Mouse (Mus musculus) forebrain, postnatal 0 days (tissue): ENCODE measurements around the gene Cdk18. TPM values are rescaled to one million over a fixed set of nuclear protein-coding genes. Genes with fewer than 3 reads are reported as not detected.

Experiments used
- ATAC-seq: fragments of 200-750 bp; cut with Nextera tagmentation; 2 replicates; pipeline ENCODE4 v1.8.0; 2017; ENCODE audit warnings: mild to moderate bottlenecking, moderate library complexity
- DNase-seq: peaks from one replicate; pipeline ENCODE4 v3.0.0-alpha.2; 2015
- H3K27ac ChIP-seq: fragments of 300-500 bp; sonication (generic); 2 replicates; pipeline ENCODE4 v1.5.1; 2014; ENCODE audit warnings: low read depth, mild to moderate bottlenecking, antibody characterized with exemption, low read length, moderate library complexity, mixed read lengths
- H3K27me3 ChIP-seq: fragments of 300-500 bp; sonication (generic); 2 replicates; pipeline ENCODE4 v1.6.1; 2014; ENCODE audit warnings: mild to moderate bottlenecking, low read length, mixed read lengths; ENCODE audit not compliant: insufficient read depth
- H3K36me3 ChIP-seq: fragments of 300-500 bp; sonication (generic); 2 replicates; pipeline ENCODE4 v1.6.1; 2014; ENCODE audit warnings: mild to moderate bottlenecking, moderate library complexity; ENCODE audit not compliant: insufficient read depth
- H3K4me1 ChIP-seq: fragments of 300-500 bp; sonication (generic); 2 replicates; pipeline ENCODE4 v1.6.1; 2014; ENCODE audit warnings: antibody characterized with exemption; ENCODE audit not compliant: insufficient read depth
- H3K4me2 ChIP-seq: fragments of 300-500 bp; sonication (generic); 2 replicates; pipeline ENCODE4 v1.6.1; 2014; ENCODE audit warnings: low read depth, mild to moderate bottlenecking, moderate library complexity
- H3K4me3 ChIP-seq: fragments of 300-500 bp; sonication (generic); 2 replicates; pipeline ENCODE4 v1.5.1; 2014; ENCODE audit warnings: low read depth, low read length, mixed read lengths
- H3K9ac ChIP-seq: fragments of 300-500 bp; sonication (generic); 2 replicates; pipeline ENCODE4 v1.6.1; 2014; ENCODE audit warnings: mild to moderate bottlenecking
- H3K9me3 ChIP-seq: fragments of 300-500 bp; sonication (generic); 2 replicates; pipeline ENCODE4 v1.6.1; 2016; ENCODE audit warnings: low read length
- CTCF ChIP-seq: sonication (generic); IDR thresholded peaks from 2 replicates; pipeline ENCODE4 v1.5.1; 2016; ENCODE audit warnings: antibody characterized with exemption, control low read depth, low read depth
- WGBS: fragments of 180-500 bp; shearing (Covaris S2); extraction: QIAGEN DNeasy Blood & Tissue Kit; methylation state at CpG from one replicate; pipeline ENCODE4 v1.1.7; 2014; 5-methylcytosine and 5-hydroxymethylcytosine counted together
- polyA plus RNA-seq: library from polyadenylated mRNA; unstranded; fragments of >200 nt; fragmentation: Nextera tagmentation; extraction: Ambion mirVana; gene quantifications from 2 replicates; pipeline ENCODE4 v1.2.1, GENCODE M21; 2015
- total RNA-seq: library from RNA; depleted of rRNA; stranded (reverse); fragments of >200 nt; gene quantifications from 2 replicates; pipeline ENCODE4 v1.2.3, GENCODE M21; 2014

Cdk18 gene
- total and polyA plus RNA-seq, 2 experiments from 2014 or later: 1.2 to 2.6 TPM

DNA sequence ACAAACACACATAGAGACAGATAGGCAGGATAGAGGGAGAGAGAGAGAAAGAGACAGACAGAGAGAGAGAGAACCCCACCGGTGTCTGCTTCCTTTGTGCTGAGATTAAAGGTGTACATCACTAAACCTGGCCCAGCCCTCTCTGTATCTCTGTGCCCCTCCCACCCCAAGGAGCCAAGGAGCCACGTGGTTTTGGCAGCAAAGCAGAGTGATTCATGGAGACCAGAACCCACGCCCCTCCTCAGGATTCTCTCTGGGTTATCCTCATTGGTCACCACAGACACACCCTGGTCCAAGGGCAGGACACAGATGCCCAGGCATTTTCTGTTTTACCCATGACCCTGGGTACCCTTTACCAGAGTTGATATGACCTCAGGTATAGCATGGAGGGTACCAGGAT is 26.4 kb downstream of the Cdk18 start:
- Histone ChIP-seq H3K4me3 (no peak overlapping the region), H3K27me3 (no peaks in the 10 kb centered on the region), H3K9ac (no peak overlapping the region), H3K4me1 (no peaks in the 10 kb centered on the region), H3K27ac (no peak overlapping the region), H3K4me2 (no peak overlapping the region), H3K36me3 (no peaks in the 10 kb centered on the region), H3K9me3 (no peaks in the 10 kb centered on the region)
- WGBS: 55% methylated on average over 3 of the region's 3 CpGs
- ATAC-seq (no peak), DNase-seq (no peak)
- TF ChIP-seq CTCF: no peak

DNA sequence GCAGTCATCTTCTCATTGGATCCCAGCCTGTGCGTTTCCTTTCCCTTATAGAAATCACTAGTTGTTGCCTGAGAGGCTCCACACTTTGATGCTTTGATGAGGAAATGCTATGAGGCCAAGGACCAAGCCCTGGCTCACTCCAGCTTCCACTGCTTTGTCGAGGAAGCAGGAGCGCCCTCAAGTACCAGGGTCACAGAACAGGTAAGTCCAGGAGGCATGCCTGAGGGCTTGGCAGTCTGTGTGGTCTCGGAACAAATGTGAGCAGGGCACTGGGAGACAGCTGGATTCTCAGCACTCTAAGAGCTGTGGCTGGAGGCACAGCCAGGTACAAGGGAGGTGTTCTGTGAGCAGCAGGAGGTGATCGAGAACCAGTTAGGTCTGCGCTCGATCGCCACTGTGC is 27.1 kb downstream of the Cdk18 start:
- TF ChIP-seq CTCF: no peak
- H3K9ac ChIP-seq: no peak overlapping the region
- H3K27ac ChIP-seq: no peak overlapping the region
- no peak for ATAC-seq
- DNase-seq: no peak
- no peak overlapping the region for H3K4me2 ChIP-seq
- no peaks in the 10 kb centered on the region for H3K27me3 ChIP-seq
- no peaks in the 10 kb centered on the region for H3K9me3 ChIP-seq
- no peaks in the 10 kb centered on the region for H3K36me3 ChIP-seq
- 80% methylated on average over 8 of the region's 8 CpGs for WGBS
- no peaks in the 10 kb centered on the region for H3K4me1 ChIP-seq
- H3K4me3 ChIP-seq: no peak overlapping the region

DNA sequence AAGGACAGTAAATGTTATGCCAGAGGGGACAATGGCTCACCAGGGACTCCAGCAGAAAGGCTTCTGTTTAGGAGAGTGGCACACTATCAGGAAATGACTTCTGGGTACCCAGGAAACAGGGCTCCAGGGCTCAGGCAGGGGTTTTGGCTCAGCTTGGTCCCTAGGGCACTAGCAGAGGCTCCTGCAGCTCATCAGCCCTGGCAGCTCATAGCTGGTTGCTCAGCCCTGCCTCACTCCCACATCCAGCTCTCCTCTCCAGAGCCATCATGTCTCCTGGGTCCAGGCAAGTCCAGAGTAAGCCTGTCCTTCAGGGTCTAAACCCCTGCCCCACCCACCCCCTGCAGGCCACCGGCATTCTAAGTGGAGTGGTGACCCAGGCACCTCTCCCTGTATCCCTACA is 28.1 kb downstream of the Cdk18 start:
- Histone ChIP-seq H3K27me3 (no peaks in the 10 kb centered on the region), H3K36me3 (no peaks in the 10 kb centered on the region), H3K9me3 (no peaks in the 10 kb centered on the region), H3K9ac (no peak overlapping the region), H3K4me2 (no peak overlapping the region), H3K4me1 (no peaks in the 10 kb centered on the region), H3K27ac (no peak overlapping the region), H3K4me3 (no peak overlapping the region)
- no peak for TF ChIP-seq CTCF
- 44% methylated on average over 1 of the region's 1 CpGs for WGBS
- ATAC-seq (no peak), DNase-seq (no peak)

DNA sequence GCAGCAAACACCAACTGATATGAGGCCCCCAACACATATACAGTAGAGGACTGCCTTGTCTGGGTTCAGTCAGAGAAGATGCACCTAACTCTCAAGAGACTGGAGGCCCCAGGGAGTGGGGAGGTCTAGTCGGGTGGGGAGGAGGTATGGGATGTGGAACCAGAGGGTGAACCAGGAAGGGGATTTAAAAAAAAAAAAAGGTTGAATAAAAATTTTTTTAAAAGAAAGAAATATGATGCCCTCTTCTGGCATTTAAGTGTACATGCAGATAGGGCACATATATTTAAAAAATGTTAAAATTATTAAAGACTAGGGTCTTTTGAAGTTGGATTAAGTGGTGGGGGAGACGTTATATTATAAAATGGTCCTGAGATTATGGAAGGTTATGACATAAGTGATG is 30.1 kb downstream of the Cdk18 start:
- Histone ChIP-seq H3K4me2 (no peak overlapping the region), H3K27ac (no peak overlapping the region), H3K36me3 (no peaks in the 10 kb centered on the region), H3K27me3 (no peaks in the 10 kb centered on the region), H3K9me3 (no peaks in the 10 kb centered on the region), H3K4me3 (no peak overlapping the region), H3K4me1 (no peaks in the 10 kb centered on the region), H3K9ac (no peak overlapping the region)
- no peak for ATAC-seq
- TF ChIP-seq CTCF: no peak
- WGBS: 75% methylated on average over 2 of the region's 2 CpGs
- DNase-seq: no peak

DNA sequence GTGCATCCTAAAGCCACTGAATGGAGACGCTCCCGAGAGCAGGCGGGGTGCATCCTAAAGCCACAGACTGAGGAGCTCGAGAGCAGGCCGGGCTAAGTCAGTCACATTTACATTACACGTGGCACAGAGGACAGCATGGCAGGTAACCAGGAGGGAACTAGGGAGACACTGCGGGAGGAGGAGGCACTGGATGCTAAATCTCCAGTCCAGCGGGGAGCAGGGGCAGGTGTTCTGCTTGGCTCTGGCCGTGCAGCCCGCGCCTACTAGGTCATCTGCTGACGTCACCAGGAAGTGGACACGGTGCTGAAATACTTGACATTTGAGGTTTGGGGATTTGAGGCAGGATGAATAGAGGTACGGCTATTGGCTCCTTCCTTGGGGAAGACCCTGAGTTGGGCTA is 35.1 kb downstream of the Cdk18 start:
- Histone ChIP-seq H3K27ac (no peak overlapping the region), H3K27me3 (no peaks in the 10 kb centered on the region), H3K4me1 (no peaks in the 10 kb centered on the region), H3K9ac (no peak overlapping the region), H3K9me3 (no peaks in the 10 kb centered on the region), H3K4me3 (no peak overlapping the region), H3K36me3 (no peaks in the 10 kb centered on the region), H3K4me2 (no peak overlapping the region)
- no peak for TF ChIP-seq CTCF
- 63% methylated on average over 14 of the region's 14 CpGs for WGBS
- ATAC-seq (no peak), DNase-seq (no peak)

DNA sequence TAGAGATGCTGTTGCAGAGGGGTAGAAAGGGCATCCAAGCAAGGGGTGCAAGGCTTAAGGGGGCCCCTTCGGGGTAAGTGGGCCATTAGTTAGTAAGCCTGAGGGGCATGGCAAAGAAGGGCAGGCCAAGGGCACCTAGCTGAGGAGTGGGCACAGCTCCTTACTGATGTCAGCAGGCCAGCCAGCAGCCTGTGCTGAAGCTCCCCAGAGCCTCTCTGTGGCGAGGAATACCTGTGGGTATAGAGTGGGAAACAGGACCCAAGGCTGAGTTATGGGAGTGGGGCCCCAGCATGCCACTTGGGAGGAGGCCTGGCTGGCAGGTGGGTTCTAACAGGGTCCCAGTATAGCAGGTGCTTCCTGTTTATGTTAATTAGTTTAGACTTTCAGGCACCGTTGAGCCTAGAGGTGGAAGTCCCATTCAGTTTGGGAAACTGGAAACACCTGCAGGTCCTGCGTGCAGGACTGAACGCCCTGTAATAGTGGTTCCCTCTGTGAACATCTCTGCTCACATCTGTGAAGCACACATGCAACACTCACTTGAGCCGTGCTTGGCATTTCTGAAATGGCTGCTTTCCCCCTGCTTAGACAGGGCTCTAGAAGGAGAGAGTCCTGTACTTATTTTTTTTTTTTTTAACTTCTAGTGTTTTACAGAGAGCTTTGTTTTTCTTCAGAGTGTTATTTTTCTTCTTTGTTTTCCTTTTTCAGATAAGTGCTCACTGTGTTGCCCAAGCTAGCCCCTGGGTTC is 37.4 kb downstream of the Cdk18 start:
- H3K4me3 ChIP-seq: no peak overlapping the region
- no peaks in the 10 kb centered on the region for H3K4me1 ChIP-seq
- DNase-seq (no peak), ATAC-seq (no peak)
- H3K9ac ChIP-seq: no peak overlapping the region
- TF ChIP-seq CTCF: no peak
- no peaks in the 10 kb centered on the region for H3K27me3 ChIP-seq
- WGBS: 80% methylated on average over 6 of the region's 6 CpGs
- H3K27ac ChIP-seq: no peak overlapping the region
- H3K4me2 ChIP-seq: no peak overlapping the region
- no peaks in the 10 kb centered on the region for H3K36me3 ChIP-seq
- no peaks in the 10 kb centered on the region for H3K9me3 ChIP-seq

DNA sequence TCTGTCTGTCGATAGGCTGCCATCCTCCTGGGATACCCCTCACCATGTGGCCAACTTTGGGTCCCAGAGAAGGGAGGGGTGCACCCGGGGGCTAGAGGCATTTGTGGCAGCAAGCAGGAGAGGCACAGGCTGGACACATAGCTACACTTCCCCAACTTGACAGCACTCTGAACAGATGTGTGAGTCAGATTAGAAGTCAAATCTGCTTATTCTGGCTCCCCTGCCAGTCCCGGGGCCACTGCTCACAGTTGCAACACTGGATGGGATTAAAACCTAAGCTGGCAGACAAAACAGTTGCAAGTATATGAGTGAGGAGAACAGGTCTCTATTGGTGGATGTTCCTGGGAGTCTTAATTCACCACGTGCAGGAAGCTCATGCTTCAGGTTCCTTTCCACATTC is 39.7 kb downstream of the Cdk18 start:
- no peaks in the 10 kb centered on the region for H3K4me1 ChIP-seq
- H3K27me3 ChIP-seq: no peaks in the 10 kb centered on the region
- DNase-seq: no peak
- no peak overlapping the region for H3K9ac ChIP-seq
- no peaks in the 10 kb centered on the region for H3K9me3 ChIP-seq
- WGBS: 68% methylated on average over 4 of the region's 4 CpGs
- H3K4me2 ChIP-seq: no peak overlapping the region
- ATAC-seq: no peak
- no peak overlapping the region for H3K4me3 ChIP-seq
- H3K27ac ChIP-seq: no peak overlapping the region
- no peaks in the 10 kb centered on the region for H3K36me3 ChIP-seq
- no peak for TF ChIP-seq CTCF
